Mouse (Mus musculus) lung, postnatal 0 days (tissue): Measurements from ENCODE around the gene Gm28048. TPM values are rescaled to one million over a fixed set of nuclear protein-coding genes. Genes with fewer than 3 reads are reported as not detected.

Experiments used
- ATAC-seq: fragments of 200-750 bp; cut with Nextera tagmentation; 2 replicates; pipeline ENCODE4 v1.8.0; 2017; ENCODE audit warnings: moderate library complexity
- DNase-seq: peaks from one replicate; pipeline ENCODE4 v3.0.0-alpha.2; 2016; ENCODE audit warnings: low spot score
- H3K27ac ChIP-seq: fragments of 300-500 bp; sonication (generic); 2 replicates; pipeline ENCODE4 v1.5.1; 2014; ENCODE audit warnings: antibody characterized with exemption, mild to moderate bottlenecking, low read length, mixed read lengths
- H3K27me3 ChIP-seq: fragments of 300-500 bp; sonication (generic); replicated peaks from 2 replicates; pipeline ENCODE4 v1.6.1; 2014; ENCODE audit warnings: low read length, mixed read lengths; ENCODE audit not compliant: insufficient read depth
- H3K36me3 ChIP-seq: fragments of 300-500 bp; sonication (generic); 2 replicates; pipeline ENCODE4 v1.6.1; 2014; ENCODE audit warnings: low read length, mixed read lengths; ENCODE audit not compliant: insufficient read depth
- H3K4me1 ChIP-seq: fragments of 300-500 bp; sonication (generic); 2 replicates; pipeline ENCODE4 v1.6.1; 2014; ENCODE audit warnings: antibody characterized with exemption, low read depth, low read length, mixed read lengths; ENCODE audit not compliant: insufficient read depth
- H3K4me2 ChIP-seq: fragments of 300-500 bp; sonication (generic); replicated peaks from 2 replicates; pipeline ENCODE4 v1.6.1; 2014; ENCODE audit warnings: low read depth, mild to moderate bottlenecking, low read length, moderate library complexity, mixed read lengths
- H3K4me3 ChIP-seq: fragments of 300-500 bp; sonication (generic); 2 replicates; pipeline ENCODE4 v1.5.1; 2014; ENCODE audit warnings: low read depth, low read length
- H3K9ac ChIP-seq: fragments of 300-500 bp; sonication (generic); replicated peaks from 2 replicates; pipeline ENCODE4 v1.6.1; 2014; ENCODE audit warnings: low read depth, mild to moderate bottlenecking
- H3K9me3 ChIP-seq: fragments of 300-500 bp; sonication (generic); 2 replicates; pipeline ENCODE4 v1.6.1; 2016; ENCODE audit warnings: low read length, mixed read lengths
- CTCF ChIP-seq: IDR thresholded peaks from 2 replicates; pipeline ENCODE4 v1.5.1; 2016; ENCODE audit warnings: antibody characterized with exemption, mild to moderate bottlenecking
- EP300 ChIP-seq: IDR thresholded peaks from 2 replicates; pipeline ENCODE4 v1.6.1; 2016; ENCODE audit warnings: antibody characterized with exemption, mild to moderate bottlenecking, control low read depth
- WGBS: fragments of 180-500 bp; shearing (Covaris S2); extraction: QIAGEN DNeasy Blood & Tissue Kit; methylation state at CpG from one replicate; pipeline ENCODE4 v1.1.7; 2014; 5-methylcytosine and 5-hydroxymethylcytosine counted together
- polyA plus RNA-seq: library from polyadenylated mRNA; unstranded; fragments of >200 nt; fragmentation: Nextera tagmentation; extraction: Ambion mirVana; gene quantifications from 2 replicates; pipeline ENCODE4 v1.2.1, GENCODE M21; 2015

The Gm28048 gene
- polyA plus RNA-seq, 1 experiment from 2014 or later: 26.1 TPM

- Histone ChIP-seq H3K36me3 (no peaks in the 10 kb centered on the region), H3K27ac (no peak overlapping the region)
- 0 out of 2 replicates have a peak, but pooled peaks have one; percentile 8 for ATAC-seq
Measured at GRCm38 (mm10) chr11:22892466-22892865, 89.4 kb downstream of the Gm28048 start.

GRCm38 (mm10) chr11:22891876-22892275 is 90.0 kb downstream of the Gm28048 start:
- Histone ChIP-seq H3K27me3 (no peaks in the 10 kb centered on the region), H3K9me3 (no peaks in the 10 kb centered on the region), H3K36me3 (no peaks in the 10 kb centered on the region), H3K4me3 (no peak overlapping the region), H3K4me2 (no peak overlapping the region), H3K9ac (no peak overlapping the region), H3K27ac (no peak overlapping the region), H3K4me1 (no peaks in the 10 kb centered on the region)
- 77% methylated on average over 7 of the region's 7 CpGs for WGBS
- peak; percentile 43 for ATAC-seq
- DNase-seq: peak; percentile 36
- no peak for TF ChIP-seq CTCF
- no peak for TF ChIP-seq EP300

More at GRCm38 (mm10) chr11:22892466-22892865, 89.4 kb downstream of the Gm28048 start:
- no peak overlapping the region for H3K4me2 ChIP-seq
- H3K4me3 ChIP-seq: no peak overlapping the region
- H3K4me1 ChIP-seq: no peaks in the 10 kb centered on the region
- no peaks in the 10 kb centered on the region for H3K27me3 ChIP-seq
- 66% methylated on average over 6 of the region's 6 CpGs for WGBS
- H3K9me3 ChIP-seq: no peaks in the 10 kb centered on the region
- no peak overlapping the region for H3K9ac ChIP-seq
- DNase-seq: peak; percentile 21
- TF ChIP-seq CTCF: no peak
- TF ChIP-seq EP300: no peak

- no peak overlapping the region for H3K9ac ChIP-seq
- H3K36me3 ChIP-seq: no peaks in the 10 kb centered on the region
- no peak for ATAC-seq
- no peak overlapping the region for H3K4me3 ChIP-seq
- peak; percentile 17 for DNase-seq
- H3K4me2 ChIP-seq: no peak overlapping the region
- H3K27me3 ChIP-seq: no peaks in the 10 kb centered on the region
- WGBS: 55% methylated on average over 9 of the region's 9 CpGs
- H3K4me1 ChIP-seq: no peaks in the 10 kb centered on the region
- no peaks in the 10 kb centered on the region for H3K9me3 ChIP-seq
- H3K27ac ChIP-seq: no peak overlapping the region
- TF ChIP-seq EP300: no peak
- no peak for TF ChIP-seq CTCF
Measured at GRCm38 (mm10) chr11:22891242-22891641, 90.6 kb downstream of the Gm28048 start.

GRCm38 (mm10) chr11:22889224-22889623 is 92.7 kb downstream of the Gm28048 start:
- no peaks in the 10 kb centered on the region for H3K27me3 ChIP-seq
- no peak overlapping the region for H3K4me2 ChIP-seq
- no peaks in the 10 kb centered on the region for H3K9me3 ChIP-seq
- H3K4me1 ChIP-seq: no peaks in the 10 kb centered on the region
- H3K36me3 ChIP-seq: no peaks in the 10 kb centered on the region
- no peak overlapping the region for H3K27ac ChIP-seq
- no peak for TF ChIP-seq CTCF
- no peak for TF ChIP-seq EP300
- DNase-seq (no peak), ATAC-seq (no peak)
- no peak overlapping the region for H3K9ac ChIP-seq
- no peak overlapping the region for H3K4me3 ChIP-seq
- 97% methylated on average over 3 of the region's 3 CpGs for WGBS

GRCm38 (mm10) chr11:22886991-22887390 is 94.9 kb downstream of the Gm28048 start:
- WGBS: 62% methylated on average over 4 of the region's 4 CpGs
- H3K27me3 ChIP-seq: no peaks in the 10 kb centered on the region
- no peak overlapping the region for H3K9ac ChIP-seq
- peak; percentile 58 for DNase-seq
- H3K4me2 ChIP-seq: no peak overlapping the region
- no peaks in the 10 kb centered on the region for H3K4me1 ChIP-seq
- H3K27ac ChIP-seq: peak overlapping the region; percentile 47; the same call in 1 of the 2 replicates
- no peak overlapping the region for H3K4me3 ChIP-seq
- ATAC-seq: peak; percentile 57; the same call in 1 of the 2 replicates
- TF ChIP-seq CTCF (no peak), EP300 (no peak)
- H3K9me3 ChIP-seq: no peaks in the 10 kb centered on the region
- H3K36me3 ChIP-seq: no peaks in the 10 kb centered on the region

GRCm38 (mm10) chr11:22885350-22885749 is 96.5 kb downstream of the Gm28048 start:
- Histone ChIP-seq H3K4me3 (no peak overlapping the region), H3K36me3 (no peaks in the 10 kb centered on the region), H3K9ac (no peak overlapping the region), H3K9me3 (no peaks in the 10 kb centered on the region), H3K4me1 (no peaks in the 10 kb centered on the region), H3K27me3 (no peaks in the 10 kb centered on the region), H3K4me2 (no peak overlapping the region), H3K27ac (no peak overlapping the region)
- DNase-seq (no peak), ATAC-seq (no peak)
- WGBS: 93% methylated on average over 1 of the region's 1 CpGs
- TF ChIP-seq CTCF (no peak), EP300 (no peak)

- H3K4me1 ChIP-seq: no peaks in the 10 kb centered on the region
- H3K9ac ChIP-seq: no peak overlapping the region
- DNase-seq: no peak
- TF ChIP-seq EP300 (no peak), CTCF (no peak)
- 69% methylated on average over 2 of the region's 2 CpGs for WGBS
- no peaks in the 10 kb centered on the region for H3K36me3 ChIP-seq
- no peaks in the 10 kb centered on the region for H3K27me3 ChIP-seq
- no peak overlapping the region for H3K4me2 ChIP-seq
- no peak overlapping the region for H3K27ac ChIP-seq
- no peak overlapping the region for H3K4me3 ChIP-seq
- H3K9me3 ChIP-seq: no peaks in the 10 kb centered on the region
- ATAC-seq: no peak
Measured at GRCm38 (mm10) chr11:22883676-22884075, 98.2 kb downstream of the Gm28048 start.
